Mouse (Mus musculus) left cerebral cortex, postnatal 10 days (tissue): Measurements from ENCODE around the gene Homer2. TPM values are rescaled to one million over a fixed set of nuclear protein-coding genes. Genes with fewer than 3 reads are reported as not detected.
A peak's percentile ranks its signal among the peaks of the same experiment; 100 is the strongest.

ENCODE experiments used
- DNase-seq, 2 experiments: peaks; one replicate each; pipeline ENCODE4 v3.0.0; 2021 to 2022; ENCODE audit warnings: low spot score in 2 of 2, mixed read lengths in 1 of 2; ENCODE audit errors: extremely low spot score in 1 of 2
- intact Hi-C: fragments of 180-260 bp; cut with DNase I; formaldehyde crosslinking; loops from one replicate; pipeline ENCODE4 v1.15.1; 2025
- total RNA-seq, 2 experiments: library from RNA; stranded (reverse); gene quantifications; 2 replicates each; pipeline ENCODE4 v1.2.3; 2021

Gene Homer2
- total RNA-seq, result 10 to 100 TPM; 68.1 to 71.6 TPM

- no peak for DNase-seq
- intact Hi-C loops, result loop anchor here (5.0 kb wide), 1 partner anchor 65 kb away; no protein-coding TSS in a partner anchor
Measured at GRCm38 (mm10) chr7:81707471-81708140, at the start of gene Homer2. TSS of gene Homer2 (minus strand) at chr7:81707527.

GRCm38 (mm10) chr7:81747956-81748355 is 40.6 kb upstream of the Homer2 start:
- no peak for DNase-seq
- intact Hi-C loops, result no loop called here

GRCm38 (mm10) chr7:81744145-81744544 is 36.8 kb upstream of the Homer2 start:
- intact Hi-C loops, result no loop called here
- DNase-seq, result no peak

DNA sequence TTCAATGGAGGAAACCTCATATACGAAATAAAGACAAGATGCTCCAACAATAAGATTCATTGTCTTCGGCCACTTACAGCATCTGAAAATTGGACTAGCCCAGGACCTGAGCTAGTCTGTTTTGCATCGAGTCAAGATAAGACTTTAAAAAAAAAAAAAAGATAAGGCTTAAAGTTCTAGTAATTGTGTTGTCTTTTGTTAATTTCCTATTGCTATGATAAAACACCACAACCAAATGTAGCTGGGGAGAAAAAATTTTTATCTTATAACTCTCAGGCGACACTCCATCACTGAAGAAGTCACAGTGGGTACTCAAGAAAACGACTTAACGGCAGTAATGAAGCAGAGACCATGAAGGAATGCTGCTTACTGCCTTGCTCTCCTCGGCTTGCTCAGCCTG is 32.7 kb upstream of the Homer2 start:
- DNase-seq, result no peak
- intact Hi-C loops, result no loop called here

GRCm38 (mm10) chr7:81738720-81739385 is 31.5 kb upstream of the Homer2 start:
- intact Hi-C loops, result no loop called here
- no peak for DNase-seq

DNA sequence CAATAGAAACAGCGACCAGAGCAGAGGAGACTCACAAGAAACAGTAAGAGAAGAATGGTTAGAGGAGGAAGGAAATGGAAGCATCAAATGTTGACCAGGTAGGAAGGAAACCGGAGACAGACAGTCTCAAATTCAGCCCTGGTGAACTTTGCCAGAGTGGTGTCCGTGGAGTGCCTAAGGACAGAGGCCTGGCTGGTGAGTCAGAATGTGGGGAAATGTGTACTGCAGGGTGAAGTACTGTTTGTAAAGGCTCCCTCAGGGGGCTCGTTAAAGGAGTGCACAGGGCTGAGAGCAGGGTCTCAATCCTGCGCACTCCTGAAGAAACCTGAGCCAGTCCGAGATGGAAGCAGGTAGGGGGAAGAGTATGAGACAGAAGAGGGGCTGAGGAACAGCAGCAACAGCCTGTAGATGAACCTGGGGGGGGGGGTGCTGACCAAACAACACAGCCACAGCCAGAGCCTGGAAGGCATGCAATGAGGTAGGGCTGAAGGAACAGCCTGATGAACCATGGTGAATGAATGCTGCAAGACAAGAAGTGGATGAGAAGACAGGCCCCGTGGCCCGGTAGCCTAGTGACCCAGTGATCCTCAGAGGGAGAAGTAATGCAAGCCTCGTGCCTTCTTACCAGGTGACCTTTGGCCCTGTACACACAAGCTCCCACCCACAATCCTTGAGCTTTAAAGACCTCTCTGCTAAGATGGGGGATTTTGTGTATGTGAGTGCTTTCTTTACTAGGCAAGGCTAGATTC is 28.1 kb upstream of the Homer2 start:
- DNase-seq, result no peak
- intact Hi-C loops, result no loop called here

DNA sequence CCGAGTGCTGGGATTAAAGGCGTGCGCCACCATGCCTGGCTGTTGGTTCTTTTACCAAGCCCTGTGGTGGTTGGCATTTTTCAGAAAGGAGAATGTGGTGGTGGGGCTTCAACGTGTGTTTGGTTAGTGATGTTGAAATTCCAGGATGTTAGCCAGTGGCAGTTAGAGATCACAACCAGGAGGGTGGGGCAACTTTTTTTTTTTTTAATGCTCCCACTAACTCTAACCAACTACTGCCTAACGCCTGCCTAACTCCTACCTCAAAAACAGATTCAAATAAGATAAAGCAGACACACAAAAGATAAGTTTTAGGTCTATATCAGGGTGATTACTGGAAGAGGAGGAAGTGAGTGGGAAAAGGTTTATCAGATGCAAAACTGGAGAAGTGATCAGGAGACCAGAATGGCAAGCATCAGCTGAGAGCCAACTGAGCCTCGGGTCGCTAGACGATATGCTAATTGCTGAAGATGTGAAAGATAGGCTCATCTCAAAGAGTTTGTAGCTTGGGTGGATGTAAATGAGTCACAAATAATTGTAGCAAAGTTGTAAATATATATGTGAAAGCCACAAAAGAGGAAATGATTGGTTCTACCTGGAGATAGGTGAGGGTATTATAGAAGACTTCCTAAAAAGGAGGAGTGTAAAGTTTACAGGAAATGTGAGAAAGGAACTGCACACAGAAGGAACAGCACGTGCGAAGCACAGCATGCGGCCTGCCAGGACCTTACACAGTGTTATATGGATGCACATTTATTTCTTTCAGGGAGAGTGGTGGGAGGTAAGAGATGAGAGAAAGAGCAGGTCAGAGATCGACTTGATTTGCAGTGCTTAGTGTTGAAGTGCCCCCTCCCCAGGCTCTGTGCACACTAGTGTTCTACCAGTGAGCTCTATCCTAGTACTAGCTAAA is 25.1 kb upstream of the Homer2 start:
- intact Hi-C loops, result no loop called here
- no peak for DNase-seq

DNA sequence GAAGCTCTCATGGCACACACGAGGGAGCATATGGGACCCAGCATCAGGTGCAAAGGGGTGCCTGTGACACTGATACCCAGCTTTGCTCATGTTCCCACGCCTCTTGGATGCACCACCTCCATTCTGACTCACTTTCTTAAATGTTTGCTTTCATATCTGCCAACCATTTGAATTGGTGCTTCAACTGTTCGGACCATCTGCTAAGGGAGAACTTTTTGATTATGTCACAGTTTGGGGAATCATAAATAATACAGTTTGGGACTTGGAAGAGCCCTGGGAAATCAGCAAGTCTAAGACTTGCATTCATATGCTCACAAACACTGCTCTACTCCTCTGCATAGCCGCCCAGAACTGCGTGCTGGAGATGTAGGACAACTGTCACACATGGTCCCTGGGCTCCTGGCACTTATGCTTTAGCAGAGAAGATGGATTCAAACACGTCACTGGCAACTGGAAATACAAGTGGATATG is 23.9 kb upstream of the Homer2 start:
- peak in 1 of 2 experiments; percentile 55 for DNase-seq
- intact Hi-C loops, result no loop called here

GRCm38 (mm10) chr7:81729787-81730186 is 22.5 kb upstream of the Homer2 start:
- DNase-seq, result no peak
- intact Hi-C loops, result no loop called here

- no peak for DNase-seq
- intact Hi-C loops, result no loop called here
Measured at GRCm38 (mm10) chr7:81727716-81728115, 20.4 kb upstream of the Homer2 start.

GRCm38 (mm10) chr7:81726728-81727005 is 19.3 kb upstream of the Homer2 start:
- no peak for DNase-seq
- intact Hi-C loops, result no loop called here

GRCm38 (mm10) chr7:81725986-81726727 is 18.8 kb upstream of the Homer2 start:
- DNase-seq, result no peak
- intact Hi-C loops, result no loop called here

DNA sequence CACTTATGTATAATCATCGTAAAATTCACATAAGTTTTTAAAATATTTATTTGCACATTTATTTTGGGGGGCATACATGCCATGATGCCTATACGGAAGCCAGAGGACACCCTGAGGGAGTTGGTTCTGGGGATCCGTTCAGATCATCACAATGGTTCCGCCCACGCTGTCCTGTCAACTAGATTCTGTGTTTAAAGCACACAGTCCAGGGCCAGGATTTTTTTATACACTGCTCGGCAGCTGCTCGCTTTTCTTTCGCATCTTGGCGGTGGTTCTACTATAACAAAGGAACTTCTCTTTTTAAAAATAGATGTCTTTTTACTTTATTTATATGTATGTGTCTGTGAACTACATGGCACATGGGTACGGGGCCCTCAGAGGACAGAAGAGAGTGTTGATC is 16.5 kb upstream of the Homer2 start:
- DNase-seq, result peak in 1 of 2 experiments; percentile 34
- intact Hi-C loops, result no loop called here

- DNase-seq, result no peak
- intact Hi-C loops, result no loop called here
Measured at GRCm38 (mm10) chr7:81721271-81721670, 13.9 kb upstream of the Homer2 start.

GRCm38 (mm10) chr7:81719216-81719661 is 11.9 kb upstream of the Homer2 start:
- DNase-seq, result no peak
- intact Hi-C loops, result no loop called here

- intact Hi-C loops, result no loop called here
- no peak for DNase-seq
Measured at GRCm38 (mm10) chr7:81718657-81719056, 11.3 kb upstream of the Homer2 start.

- no peak for DNase-seq
- intact Hi-C loops, result no loop called here
Measured at GRCm38 (mm10) chr7:81710166-81710565, 2.8 kb upstream of the Homer2 start.

GRCm38 (mm10) chr7:81708165-81708564 is 838 bp upstream of the Homer2 start:
- intact Hi-C loops, result loop anchor here (5.0 kb wide), 1 partner anchor 66 kb away; no protein-coding TSS in a partner anchor
- DNase-seq, result no peak
